16 mouse cellular contexts compared by ENCODE assay signal in the genomic region with DNA sequence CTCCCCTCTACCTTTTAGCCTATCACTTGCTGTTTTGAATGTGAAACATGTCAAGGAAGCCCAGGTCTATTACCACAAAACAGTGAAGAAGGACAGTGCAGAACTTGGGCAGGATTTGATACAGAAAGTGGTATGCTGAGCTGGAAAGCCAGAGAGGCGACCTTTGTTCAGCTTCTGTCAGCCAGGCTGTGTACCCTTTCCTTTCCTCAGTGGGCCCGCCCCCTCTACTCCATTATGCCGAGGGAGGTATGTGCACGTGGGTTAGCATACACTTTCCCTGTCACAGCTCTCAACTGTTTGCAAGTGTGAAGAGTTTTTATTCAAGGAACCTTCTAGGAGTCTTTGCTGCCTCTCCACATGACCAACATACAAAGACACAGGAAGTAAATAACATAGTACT. TPM values are rescaled to one million over a fixed set of nuclear protein-coding genes. Genes with fewer than 3 reads are reported as not detected.
DNase-seq lines count a peak whose midpoint lies in the region; ATAC-seq and TF ChIP-seq lines count a peak whose summit lies in the region.
"Had no signal": no experiment of that assay in that cellular context is flagged by ENCODE, and none has a peak within 500 bp of the region (broad histone marks: within the 10 kb centered on the region; RNA-seq: fewer than 3 reads in every experiment).

No protein-coding gene starts in this region.

- H3K9ac ChIP-seq in kidney, postnatal 0 days (ENCODE audit: low read depth, low read length): no peak overlapping the region
- no peak overlapping the region for H3K9ac ChIP-seq in liver, embryonic 13.5 days
- H3K9ac ChIP-seq: heart, embryonic 13.5 days; lung, embryonic 14.5 days; midbrain, embryonic 13.5 days had no signal

- no peaks in the 10 kb centered on the region for H3K9me3 ChIP-seq in kidney, postnatal 0 days (replicated peaks; ENCODE audit: low read length)
- H3K9me3 ChIP-seq in liver, embryonic 13.5 days (replicated peaks): no peaks in the 10 kb centered on the region
- H3K9me3 ChIP-seq: heart, embryonic 13.5 days; midbrain, embryonic 13.5 days had no signal

- H3K4me1 ChIP-seq in kidney, postnatal 0 days (replicated peaks; ENCODE audit: insufficient read depth, low read length): peaks cover 11% of the 10 kb centered on the region; the same call in 1 of the 2 replicates
- peaks cover 31% of the 10 kb centered on the region for H3K4me1 ChIP-seq in liver, embryonic 13.5 days (replicated peaks)

- 35% methylated on average over 4 of the region's 4 CpGs for WGBS in kidney, postnatal 0 days
- 33% methylated on average over 4 of the region's 4 CpGs for WGBS in liver, embryonic 13.5 days (ENCODE audit: insufficient replicate concordance)

- H3K27me3 ChIP-seq in kidney, postnatal 0 days (ENCODE audit: insufficient read depth, low read length): no peaks in the 10 kb centered on the region
- no peaks in the 10 kb centered on the region for H3K27me3 ChIP-seq in liver, embryonic 13.5 days
- H3K27me3 ChIP-seq: heart, embryonic 13.5 days; midbrain, embryonic 13.5 days had no signal

- H3K4me2 ChIP-seq in kidney, postnatal 0 days (ENCODE audit: low read length): no peak overlapping the region
- H3K4me2 ChIP-seq in liver, embryonic 13.5 days: no peak overlapping the region
- H3K4me2 ChIP-seq: heart, embryonic 13.5 days; lung, embryonic 14.5 days; midbrain, embryonic 13.5 days had no signal

- DNase-seq in adrenal gland, postnatal 14 days: peak; percentile 3
- no peak for DNase-seq in adrenal gland, adult 18-20 months (ENCODE audit: low spot score in 2 of 2)
- DNase-seq in kidney, postnatal 0 days (ENCODE audit: low spot score): no peak
- no peak for DNase-seq in liver, embryonic 13.5 days
- DNase-seq in frontal cortex, postnatal 10 days (ENCODE audit: low spot score in 2 of 2): no peak
- no peak for DNase-seq in T-cell, adult 2 months (ENCODE audit: low spot score)
- DNase-seq in ovary, postnatal 36 days (ENCODE audit: low spot score): no peak
- DNase-seq: cerebellum, adult 9-11 months; gastrocnemius, postnatal 36 days; lung, embryonic 14.5 days; right cerebral cortex, adult 18-20 months had no signal

- TF ChIP-seq CTCF in kidney, postnatal 0 days (IDR thresholded peaks at IDR 0.05; ENCODE audit: low read depth): no peak

- no peak overlapping the region for H3K4me3 ChIP-seq in kidney, postnatal 0 days (replicated peaks; ENCODE audit: low read depth, low read length)
- H3K4me3 ChIP-seq in liver, embryonic 13.5 days (replicated peaks): no peak overlapping the region
- H3K4me3 ChIP-seq: heart, embryonic 13.5 days; midbrain, embryonic 13.5 days had no signal

- no peaks in the 10 kb centered on the region for H3K36me3 ChIP-seq in kidney, postnatal 0 days (ENCODE audit: insufficient read depth, low read length)
- no peaks in the 10 kb centered on the region for H3K36me3 ChIP-seq in liver, embryonic 13.5 days

- 0 out of 2 replicates have a peak overlapping the region, but pooled peaks have one; percentile 2 for H3K27ac ChIP-seq in kidney, postnatal 0 days
- peak overlapping the region; percentile 62 for H3K27ac ChIP-seq in liver, embryonic 13.5 days
- H3K27ac ChIP-seq: midbrain, embryonic 13.5 days had no signal

- ATAC-seq in activated CD4-positive, CD25-positive, alpha-beta regulatory T cell, adult 4 months: peak; percentile 19
- no peak for ATAC-seq in kidney, postnatal 0 days (replicated peaks; ENCODE audit: low FRiP score, low read depth)
- ATAC-seq in liver, embryonic 13.5 days (ENCODE audit: low read depth): peak; percentile 48
- ATAC-seq: forebrain, embryonic 16.5 days; inflammation-experienced regulatory T-cells, adult 6 months; midbrain, embryonic 13.5 days had no signal

RNA-seq across cellular contexts. Expression of a gene that starts 6.0 kb away (rescaled TPM):
- total RNA-seq in adrenal gland, postnatal 14 days (2021): 15.4 and 16.5 TPM in 2 replicates
- 10 to 100 TPM; 14.7 to 15.1 TPM for total RNA-seq in adrenal gland, adult 18-20 months (2021)
- polyA plus RNA-seq in activated CD4-positive, CD25-positive, alpha-beta regulatory T cell, adult 4 months (2017; shearing (Covaris generic)): 1 to 10 TPM; 2.3 to 2.7 TPM
- polyA plus RNA-seq in kidney, postnatal 0 days (2015; fragmentation: Nextera tagmentation; extraction: Ambion mirVana): 14.9 and 20.6 TPM in 2 replicates
- 2.9 and 3.0 TPM in 2 replicates for polyA plus RNA-seq in liver, embryonic 13.5 days (2015; fragmentation: Nextera tagmentation; extraction: Ambion mirVana)

RNA-seq across cellular contexts. Expression of a gene that starts 6.1 kb away (rescaled TPM):
- total RNA-seq in adrenal gland, postnatal 14 days (2021): 4.1 and 4.6 TPM in 2 replicates
- total RNA-seq in adrenal gland, adult 18-20 months (2021): 1 to 10 TPM; 1.6 to 2.0 TPM
- 10 to 100 TPM in 1 of 2 experiments, 1 to 10 TPM in 1; 8.7 to 10.4 TPM for polyA plus RNA-seq in activated CD4-positive, CD25-positive, alpha-beta regulatory T cell, adult 4 months (2017; shearing (Covaris generic))
- polyA plus RNA-seq in kidney, postnatal 0 days (2015; fragmentation: Nextera tagmentation; extraction: Ambion mirVana): 10.9 TPM in 2 replicates
- polyA plus RNA-seq in liver, embryonic 13.5 days (2015; fragmentation: Nextera tagmentation; extraction: Ambion mirVana): 9.9 and 12.1 TPM in 2 replicates

RNA-seq across cellular contexts. Expression of a gene that starts 21.0 kb away (rescaled TPM):
- total RNA-seq in adrenal gland, postnatal 14 days (2021): 0.64 and 0.70 TPM in 2 replicates
- under 1 TPM; 0.58 to 0.80 TPM for total RNA-seq in adrenal gland, adult 18-20 months (2021)
- polyA plus RNA-seq in activated CD4-positive, CD25-positive, alpha-beta regulatory T cell, adult 4 months (2017; shearing (Covaris generic)): under 1 TPM; 0.19 to 0.24 TPM
- polyA plus RNA-seq in kidney, postnatal 0 days (2015; fragmentation: Nextera tagmentation; extraction: Ambion mirVana): 2.5 and 3.0 TPM in 2 replicates
- polyA plus RNA-seq in liver, embryonic 13.5 days (2015; fragmentation: Nextera tagmentation; extraction: Ambion mirVana): 0.15 and 0.16 TPM in 2 replicates

RNA-seq across cellular contexts. Expression of a gene that starts 50.7 kb away (rescaled TPM):
- total RNA-seq in adrenal gland, postnatal 14 days (2021): 1,105 and 1,295 TPM in 2 replicates
- 1,000 to 10,000 TPM; 1,000 to 1,116 TPM for total RNA-seq in adrenal gland, adult 18-20 months (2021)
- polyA plus RNA-seq in activated CD4-positive, CD25-positive, alpha-beta regulatory T cell, adult 4 months (2017; shearing (Covaris generic)): 1,000 to 10,000 TPM; 7,828 to 8,360 TPM
- 2,857 and 3,220 TPM in 2 replicates for polyA plus RNA-seq in kidney, postnatal 0 days (2015; fragmentation: Nextera tagmentation; extraction: Ambion mirVana)
- 1,700 and 1,736 TPM in 2 replicates for polyA plus RNA-seq in liver, embryonic 13.5 days (2015; fragmentation: Nextera tagmentation; extraction: Ambion mirVana)
